Mouse (Mus musculus) liver, embryonic 16.5 days (tissue): ENCODE measurements around the gene Heyl. TPM values are rescaled to one million over a fixed set of nuclear protein-coding genes. Genes with fewer than 3 reads are reported as not detected.
"Not testable (repeated sequence)": the region's sequence is repeated elsewhere in the genome, so short reads cannot be mapped to it uniquely, and the experiment has no call there.

Experiments used
- ATAC-seq: fragments of 200-750 bp; cut with Nextera tagmentation; 2 replicates; pipeline ENCODE4 v1.8.0; 2017; ENCODE audit warnings: low read depth, mild to moderate bottlenecking, moderate number of reproducible peaks, moderate library complexity
- H3K27ac ChIP-seq: fragments of 300-500 bp; sonication (generic); 2 replicates; pipeline ENCODE4 v1.5.1; 2014; ENCODE audit warnings: mild to moderate bottlenecking, low read length
- H3K27me3 ChIP-seq: fragments of 300-500 bp; sonication (generic); 2 replicates; pipeline ENCODE4 v1.6.1; 2014; ENCODE audit warnings: low read depth, low read length, mixed read lengths; ENCODE audit not compliant: control insufficient read depth, insufficient read depth
- H3K36me3 ChIP-seq: fragments of 300-500 bp; sonication (generic); 2 replicates; pipeline ENCODE4 v1.6.1; 2014; ENCODE audit warnings: mild to moderate bottlenecking; ENCODE audit not compliant: control insufficient read depth, insufficient read depth
- H3K4me1 ChIP-seq: fragments of 300-500 bp; sonication (generic); 2 replicates; pipeline ENCODE4 v1.6.1; 2014; ENCODE audit warnings: low read depth, low read length, mixed read lengths; ENCODE audit not compliant: control insufficient read depth
- H3K4me2 ChIP-seq: fragments of 300-500 bp; sonication (generic); 2 replicates; pipeline ENCODE4 v1.6.1; 2014; ENCODE audit warnings: low read depth, low read length, mixed read lengths
- H3K4me3 ChIP-seq: fragments of 300-500 bp; sonication (generic); 2 replicates; pipeline ENCODE4 v1.5.1; 2014; ENCODE audit warnings: low read depth, mild to moderate bottlenecking, low read length
- H3K9ac ChIP-seq: fragments of 300-500 bp; sonication (generic); 2 replicates; pipeline ENCODE4 v1.6.1; 2014; ENCODE audit warnings: low read depth, low read length
- H3K9me3 ChIP-seq: fragments of 300-500 bp; sonication (generic); replicated peaks from 2 replicates; pipeline ENCODE4 v1.6.1; 2016; ENCODE audit warnings: low read length; ENCODE audit not compliant: control insufficient read depth
- WGBS: fragments of 180-500 bp; shearing (Covaris S2); extraction: QIAGEN DNeasy Blood & Tissue Kit; methylation state at CpG from one replicate; pipeline ENCODE4 v1.1.7; 2014; ENCODE audit not compliant: insufficient replicate concordance; 5-methylcytosine and 5-hydroxymethylcytosine counted together
- polyA plus RNA-seq: library from polyadenylated mRNA; unstranded; fragments of >200 nt; fragmentation: Nextera tagmentation; extraction: Ambion mirVana; gene quantifications from 2 replicates; pipeline ENCODE4 v1.2.1, GENCODE M21; 2015

Heyl gene
- polyA plus RNA-seq, 1 experiment from 2014 or later = 1.1 TPM

DNA sequence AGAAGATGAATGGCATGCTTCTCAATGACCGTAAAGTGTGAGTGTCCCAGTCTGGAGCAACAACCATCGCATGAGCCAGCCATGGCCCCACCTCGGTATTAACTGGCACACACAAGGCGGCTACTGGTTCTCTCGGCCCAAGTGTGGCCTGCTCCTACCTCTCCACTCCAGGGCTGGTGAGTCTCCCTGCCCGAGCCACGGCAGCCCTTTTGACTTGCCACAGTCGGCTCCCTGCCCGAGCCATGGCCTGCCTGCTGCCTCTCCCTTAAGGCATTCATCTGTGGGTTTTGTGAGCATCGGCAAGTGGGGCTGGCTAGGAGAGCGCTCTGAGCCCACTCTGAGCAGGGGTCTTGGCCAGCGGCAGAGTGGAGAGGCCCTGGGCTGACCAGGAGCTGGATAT, 55.7 kb downstream of the Heyl start:
- Histone ChIP-seq H3K36me3 (peaks cover 80% of the 10 kb centered on the region), H3K27ac (no peak overlapping the region), H3K4me1 (peaks cover 17% of the 10 kb centered on the region), H3K9ac (no peak overlapping the region), H3K4me3 (no peak overlapping the region), H3K9me3 (no peaks in the 10 kb centered on the region), H3K4me2 (no peak overlapping the region), H3K27me3 (no peaks in the 10 kb centered on the region)
- WGBS = 91% methylated on average over 12 of the region's 12 CpGs
- ATAC-seq = no peak

DNA sequence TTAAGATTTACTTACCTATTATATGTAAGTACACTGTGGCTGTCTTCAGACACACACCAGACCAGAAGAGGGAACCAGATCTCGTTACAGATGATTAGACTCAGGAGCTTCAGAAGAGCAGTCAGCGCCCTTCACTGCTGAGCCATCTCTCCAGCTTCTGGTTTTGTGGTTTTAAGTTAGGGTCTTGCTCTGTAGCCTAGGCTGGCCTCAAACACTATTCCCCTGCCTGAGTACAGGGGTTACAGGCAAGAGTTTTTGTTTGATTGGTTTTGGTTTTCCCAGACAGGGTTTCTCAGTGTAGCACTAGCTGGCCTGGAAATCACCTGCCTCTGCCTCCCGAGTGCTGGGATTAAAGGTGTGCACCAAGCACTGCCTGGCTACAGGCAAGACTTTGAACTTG, 59.0 kb downstream of the Heyl start:
- 74% methylated on average over 3 of the region's 3 CpGs for WGBS
- Histone ChIP-seq H3K4me3 (no peak overlapping the region), H3K27me3 (no peaks in the 10 kb centered on the region), H3K4me2 (no peak overlapping the region), H3K9me3 (no peaks in the 10 kb centered on the region), H3K36me3 (peaks cover 99% of the 10 kb centered on the region), H3K9ac (no peak overlapping the region), H3K4me1 (peaks cover 13% of the 10 kb centered on the region), H3K27ac (no peak overlapping the region)
- ATAC-seq = no peak

DNA sequence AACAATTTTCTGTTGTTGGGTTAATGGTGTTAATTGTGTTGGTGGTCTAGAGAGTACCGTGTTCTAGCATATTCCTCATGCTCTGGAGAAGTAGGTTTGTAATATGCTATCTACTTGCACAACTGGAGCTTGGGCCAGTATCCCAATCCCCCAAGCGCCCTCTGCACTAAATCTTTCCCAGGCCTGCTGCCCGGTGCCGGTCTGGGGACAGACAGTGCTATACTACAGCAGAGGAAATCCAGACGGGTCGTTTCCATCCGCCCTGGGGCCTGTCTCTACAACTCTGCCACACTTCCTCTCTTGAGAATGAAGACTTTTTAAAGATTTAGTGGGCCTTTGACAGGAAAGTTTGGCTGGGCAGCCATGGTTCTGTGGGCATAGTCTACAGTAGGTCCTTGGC, 59.6 kb downstream of the Heyl start:
- WGBS = 78% methylated on average over 7 of the region's 7 CpGs
- Histone ChIP-seq H3K27ac (peak overlapping the region; percentile 7; the same call in 1 of the 2 replicates), H3K27me3 (no peaks in the 10 kb centered on the region), H3K4me3 (no peak overlapping the region), H3K4me1 (peaks cover 8% of the 10 kb centered on the region), H3K9ac (no peak overlapping the region), H3K9me3 (no peaks in the 10 kb centered on the region), H3K36me3 (peaks cover 99% of the 10 kb centered on the region), H3K4me2 (no peak overlapping the region)
- no peak for ATAC-seq

DNA sequence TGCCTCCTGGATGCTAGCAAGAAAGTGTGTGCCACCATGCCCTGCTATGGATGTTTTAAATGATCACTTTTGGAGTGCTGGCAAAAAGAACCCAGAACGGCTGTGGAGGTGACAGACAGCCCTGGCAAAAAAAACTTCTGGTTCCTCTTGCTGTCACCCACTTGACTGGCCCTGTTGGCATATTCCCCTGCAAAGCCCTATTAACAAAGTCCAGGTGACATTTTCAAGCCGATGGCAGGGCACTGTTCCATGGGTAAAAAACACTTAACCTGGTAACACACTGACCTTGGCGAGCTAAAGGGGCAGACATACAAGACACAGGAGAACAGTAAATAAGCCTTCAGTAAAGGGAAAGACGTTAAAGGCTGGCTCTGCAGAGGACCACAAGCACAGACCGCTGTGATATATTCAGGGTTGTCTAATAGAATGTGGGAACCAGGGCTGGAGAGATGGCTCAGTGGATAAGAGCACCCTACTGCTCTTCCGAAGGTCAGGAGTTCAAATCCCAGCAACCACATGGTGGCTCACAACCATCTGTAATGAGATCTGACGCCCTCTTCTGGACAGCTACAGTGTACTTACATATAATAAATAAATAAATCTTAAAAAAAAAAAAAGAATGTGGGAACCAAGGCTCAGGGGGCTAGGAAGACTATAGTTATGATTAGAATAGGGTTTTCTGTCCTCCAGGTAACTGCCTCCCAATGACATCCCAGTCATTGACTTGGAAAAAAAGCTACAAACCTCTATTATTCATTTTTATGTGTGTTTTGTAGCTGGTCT, 60.5 kb downstream of the Heyl start:
- Histone ChIP-seq H3K27ac (no peak overlapping the region; the same call in 1 of the 2 replicates), H3K4me1 (no peaks in the 10 kb centered on the region; the same call in none of the 2 replicates), H3K36me3 (peaks cover 98% of the 10 kb centered on the region), H3K9ac (no peak overlapping the region), H3K27me3 (no peaks in the 10 kb centered on the region), H3K4me2 (no peak overlapping the region), H3K9me3 (no peaks in the 10 kb centered on the region), H3K4me3 (no peak overlapping the region)
- no peak for ATAC-seq
- 79% methylated on average over 7 of the region's 7 CpGs for WGBS

DNA sequence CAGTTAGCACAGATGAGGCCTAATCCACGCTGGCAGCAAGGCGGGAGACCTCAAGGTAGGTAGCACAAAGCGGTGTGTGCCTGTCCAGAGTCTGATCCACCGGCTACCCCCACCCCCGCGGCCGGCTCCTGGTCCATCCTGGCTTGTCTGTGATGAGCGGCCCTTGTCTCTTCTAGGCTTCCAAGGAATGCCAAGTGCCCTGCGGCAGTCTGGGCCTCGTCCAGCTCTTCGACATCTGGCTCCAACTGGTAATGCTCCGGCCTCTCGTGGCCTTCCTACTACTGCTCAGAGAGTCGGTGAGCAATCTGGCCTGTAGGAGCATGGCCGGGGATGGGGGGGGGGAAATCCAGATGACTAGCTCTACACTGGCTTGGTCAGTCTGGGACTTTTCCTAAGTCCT, 61.7 kb downstream of the Heyl start:
- H3K36me3 ChIP-seq = peaks cover 98% of the 10 kb centered on the region
- 90% methylated on average over 15 of the region's 15 CpGs for WGBS
- H3K4me2 ChIP-seq, H3K27ac ChIP-seq, H3K4me3 ChIP-seq, H3K4me1 ChIP-seq, H3K9ac ChIP-seq, ATAC-seq, H3K27me3 ChIP-seq, H3K9me3 ChIP-seq: not testable (repeated sequence)

DNA sequence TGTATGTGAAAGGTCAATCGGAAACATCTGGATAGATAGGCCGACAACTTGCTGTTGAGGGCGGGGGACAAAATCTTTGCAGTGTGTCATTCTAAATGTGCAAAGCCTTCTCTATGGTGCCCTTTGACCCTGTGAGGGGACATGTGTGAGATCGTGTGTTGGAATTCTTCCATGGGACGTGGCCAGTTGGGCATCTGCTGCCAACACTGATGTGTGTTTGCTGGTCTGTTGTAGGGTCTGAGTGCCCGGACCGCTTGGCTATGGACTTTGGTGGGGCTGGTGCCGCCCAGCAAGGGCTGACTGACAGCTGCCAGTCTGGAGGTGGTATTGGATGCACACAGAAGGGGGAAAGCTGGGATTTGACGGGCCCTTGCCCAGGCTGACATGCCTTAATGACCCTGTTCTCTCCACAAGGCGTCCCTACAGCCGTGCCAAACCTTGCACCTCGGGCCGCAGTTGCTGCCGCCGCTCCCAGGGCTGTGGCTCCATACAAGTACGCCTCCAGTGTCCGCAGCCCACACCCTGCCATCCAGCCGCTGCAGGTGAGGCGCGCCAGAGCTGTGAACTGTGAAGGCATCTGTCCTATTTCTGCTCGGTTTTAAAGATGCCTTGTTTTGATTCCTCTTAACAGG, 62.3 kb downstream of the Heyl start:
- Histone ChIP-seq H3K4me2 (no peak overlapping the region), H3K9me3 (no peaks in the 10 kb centered on the region), H3K4me3 (no peak overlapping the region), H3K9ac (no peak overlapping the region), H3K36me3 (peaks cover 98% of the 10 kb centered on the region), H3K27ac (no peak overlapping the region), H3K27me3 (no peaks in the 10 kb centered on the region), H3K4me1 (no peaks in the 10 kb centered on the region; the same call in 1 of the 2 replicates)
- WGBS = 90% methylated on average over 21 of the region's 21 CpGs
- no peak for ATAC-seq

DNA sequence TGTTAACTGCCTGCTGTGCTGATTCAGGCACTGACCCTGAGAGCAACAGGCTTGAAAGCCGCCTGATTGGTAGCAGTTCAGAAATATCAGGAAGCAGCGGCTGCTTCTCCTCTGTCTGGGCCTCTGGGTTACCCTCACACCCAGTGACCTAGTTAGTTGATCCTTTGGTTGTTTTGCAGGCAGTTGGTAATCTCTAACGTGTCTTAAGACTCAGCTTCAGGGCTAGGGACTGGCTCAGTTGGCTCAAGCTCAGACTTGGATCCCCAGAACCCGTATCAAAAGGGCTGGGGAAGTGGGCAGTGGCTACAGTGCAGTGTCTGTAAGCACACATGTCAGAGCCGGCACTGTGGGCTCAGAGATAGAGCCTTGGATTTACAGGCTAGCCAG, 62.8 kb downstream of the Heyl start:
- Histone ChIP-seq H3K27ac (no peak overlapping the region), H3K4me2 (no peak overlapping the region), H3K9me3 (no peaks in the 10 kb centered on the region), H3K36me3 (peaks cover 97% of the 10 kb centered on the region), H3K27me3 (no peaks in the 10 kb centered on the region), H3K4me3 (no peak overlapping the region), H3K9ac (no peak overlapping the region), H3K4me1 (no peaks in the 10 kb centered on the region; the same call in 1 of the 2 replicates)
- ATAC-seq = no peak
- WGBS = 83% methylated on average over 5 of the region's 5 CpGs

DNA sequence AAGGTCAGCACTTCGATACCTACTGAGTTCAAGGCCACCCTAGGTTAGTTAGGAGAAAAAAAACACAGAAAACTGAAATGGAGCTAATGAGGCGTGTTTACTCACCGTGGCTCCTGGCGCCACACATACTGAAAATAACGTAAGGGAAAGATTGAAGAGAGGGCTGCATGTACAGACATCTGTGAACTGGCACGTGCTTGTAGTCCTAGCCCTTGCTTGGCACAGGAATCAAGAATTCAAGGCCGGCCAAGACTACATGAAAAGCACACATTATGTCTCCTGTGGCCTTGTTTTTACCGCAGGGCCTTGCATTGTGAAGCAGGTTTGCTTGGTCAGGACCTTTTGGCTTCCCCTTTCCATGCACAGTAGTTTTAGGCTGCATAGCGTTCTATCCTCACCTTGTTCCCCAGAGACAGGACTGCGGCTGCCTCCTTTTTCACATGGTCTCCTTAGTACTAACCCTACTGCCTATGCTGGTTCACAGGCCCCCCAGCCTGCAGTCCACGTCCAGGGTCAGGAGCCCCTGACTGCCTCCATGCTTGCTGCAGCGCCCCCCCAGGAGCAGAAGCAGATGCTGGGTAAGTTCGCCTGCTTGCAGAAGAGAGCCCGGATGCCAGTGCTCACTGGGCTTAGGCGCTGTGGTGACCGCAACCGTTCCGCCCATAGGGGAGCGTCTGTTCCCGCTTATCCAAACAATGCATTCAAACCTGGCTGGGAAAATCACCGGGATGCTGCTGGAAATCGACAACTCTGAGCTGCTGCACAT, 64.0 kb downstream of the Heyl start:
- no peaks in the 10 kb centered on the region for H3K27me3 ChIP-seq
- H3K27ac ChIP-seq = no peak overlapping the region
- no peaks in the 10 kb centered on the region for H3K9me3 ChIP-seq
- no peak overlapping the region for H3K9ac ChIP-seq
- H3K4me2 ChIP-seq = no peak overlapping the region
- no peaks in the 10 kb centered on the region for H3K4me1 ChIP-seq
- 92% methylated on average over 21 of the region's 22 CpGs for WGBS
- H3K36me3 ChIP-seq = peaks cover 93% of the 10 kb centered on the region
- no peak for ATAC-seq
- no peak overlapping the region for H3K4me3 ChIP-seq

DNA sequence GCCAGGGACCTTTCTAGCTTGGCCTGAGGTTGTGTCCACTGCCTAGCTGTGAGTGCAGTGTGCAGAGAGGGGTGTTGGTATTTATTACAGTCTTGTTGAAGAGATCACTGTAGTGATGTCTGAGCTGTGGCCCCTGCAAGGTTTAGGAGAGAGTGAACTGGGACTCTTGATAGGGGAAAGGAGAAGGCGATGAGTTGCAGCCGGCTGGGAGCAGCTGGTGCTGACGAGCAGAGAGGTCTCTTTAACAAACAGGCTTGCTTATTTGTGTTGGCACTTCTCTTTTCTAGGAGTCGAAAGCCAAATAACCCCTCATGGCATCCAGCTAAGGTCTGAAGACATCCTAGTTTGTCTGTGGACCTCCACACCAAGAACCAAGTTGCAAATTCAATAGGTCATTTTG, 64.9 kb downstream of the Heyl start:
- no peak overlapping the region for H3K27ac ChIP-seq
- H3K4me2 ChIP-seq = no peak overlapping the region
- no peaks in the 10 kb centered on the region for H3K9me3 ChIP-seq
- peaks cover 93% of the 10 kb centered on the region for H3K36me3 ChIP-seq
- H3K4me1 ChIP-seq = no peaks in the 10 kb centered on the region
- WGBS = 82% methylated on average over 4 of the region's 4 CpGs
- H3K27me3 ChIP-seq = no peaks in the 10 kb centered on the region
- no peak for ATAC-seq
- no peak overlapping the region for H3K9ac ChIP-seq
- H3K4me3 ChIP-seq = no peak overlapping the region
